Comparison of ENCODE assay signal across 15 mouse cellular contexts in the genomic region with DNA sequence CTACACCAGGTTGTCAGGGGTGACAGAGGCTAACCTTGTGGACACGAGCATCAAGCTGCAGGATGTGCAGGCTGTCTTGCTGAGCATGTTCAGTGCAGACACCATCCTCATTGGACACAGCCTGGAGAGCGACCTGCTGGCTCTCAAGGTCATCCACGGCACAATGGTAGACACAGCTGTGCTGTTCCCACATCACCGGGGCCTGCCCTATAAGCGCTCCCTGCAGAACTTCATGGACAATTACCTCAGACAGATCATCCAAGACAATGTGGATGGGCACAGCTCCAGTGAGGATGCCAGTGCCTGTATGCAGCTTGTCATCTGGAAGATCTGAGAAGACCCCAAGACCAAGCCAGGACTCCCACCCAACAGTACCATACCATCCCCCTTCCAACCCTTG. TPM values are rescaled to one million over a fixed set of nuclear protein-coding genes. Genes with fewer than 3 reads are reported as not detected.
DNase-seq lines count a peak whose midpoint lies in the region; ATAC-seq and TF ChIP-seq lines count a peak whose summit lies in the region.
"Not testable (repeated sequence)": the region's sequence is repeated elsewhere in the genome, so short reads cannot be mapped to it uniquely, and the experiment has no call there.
"Had no signal": no experiment of that assay in that cellular context is flagged by ENCODE, and none has a peak within 500 bp of the region (broad histone marks: within the 10 kb centered on the region; RNA-seq: fewer than 3 reads in every experiment).

No protein-coding gene starts in this region.

- H3K4me2 ChIP-seq in embryonic facial prominence, embryonic 12.5 days (replicated peaks); embryonic facial prominence, embryonic 13.5 days; heart, embryonic 11.5 days; intestine, embryonic 15.5 days (replicated peaks); kidney, postnatal 0 days (ENCODE audit: low read length); limb, embryonic 15.5 days; stomach, embryonic 15.5 days; stomach, embryonic 16.5 days (ENCODE audit: low read depth, low read length): not testable (repeated sequence)

- 75% methylated on average over 5 of the region's 5 CpGs for WGBS in embryonic facial prominence, embryonic 12.5 days
- 84% methylated on average over 5 of the region's 5 CpGs for WGBS in embryonic facial prominence, embryonic 13.5 days
- 81% methylated on average over 5 of the region's 5 CpGs for WGBS in heart, embryonic 11.5 days (ENCODE audit: insufficient replicate concordance)
- 87% methylated on average over 5 of the region's 5 CpGs for WGBS in intestine, embryonic 15.5 days
- WGBS in kidney, postnatal 0 days, result 63% methylated on average over 5 of the region's 5 CpGs
- 87% methylated on average over 5 of the region's 5 CpGs for WGBS in limb, embryonic 15.5 days
- WGBS in stomach, embryonic 15.5 days, result 80% methylated on average over 5 of the region's 5 CpGs
- 81% methylated on average over 5 of the region's 5 CpGs for WGBS in stomach, embryonic 16.5 days

- TF ChIP-seq CTCF in kidney, postnatal 0 days (IDR thresholded peaks at IDR 0.05; ENCODE audit: low read depth), result not testable (repeated sequence)

- not testable (repeated sequence) for H3K27me3 ChIP-seq in embryonic facial prominence, embryonic 12.5 days; embryonic facial prominence, embryonic 13.5 days; heart, embryonic 11.5 days (ENCODE audit: control insufficient read depth, insufficient read depth, low read length); intestine, embryonic 15.5 days (replicated peaks); kidney, postnatal 0 days (ENCODE audit: insufficient read depth, low read length); limb, embryonic 15.5 days; stomach, embryonic 15.5 days (replicated peaks); stomach, embryonic 16.5 days (ENCODE audit: control insufficient read depth, insufficient read depth, low read length)

- DNase-seq in kidney, postnatal 0 days (ENCODE audit: low spot score), result not testable (repeated sequence)

- not testable (repeated sequence) for H3K36me3 ChIP-seq in embryonic facial prominence, embryonic 12.5 days; embryonic facial prominence, embryonic 13.5 days; heart, embryonic 11.5 days (ENCODE audit: control insufficient read depth, insufficient read depth, low read length); intestine, embryonic 15.5 days; kidney, postnatal 0 days (ENCODE audit: insufficient read depth, low read length); limb, embryonic 15.5 days; stomach, embryonic 15.5 days; stomach, embryonic 16.5 days (ENCODE audit: control insufficient read depth, insufficient read depth, low read length)

- H3K27ac ChIP-seq in embryonic facial prominence, embryonic 12.5 days; embryonic facial prominence, embryonic 13.5 days; heart, embryonic 11.5 days (ENCODE audit: low read depth, low read length); intestine, embryonic 15.5 days; kidney, postnatal 0 days; limb, embryonic 15.5 days; stomach, embryonic 15.5 days; stomach, embryonic 16.5 days (ENCODE audit: low read length): not testable (repeated sequence)

- 0 out of 2 replicates have a peak, but pooled peaks have one; percentile 22 for ATAC-seq in embryonic facial prominence, embryonic 12.5 days (ENCODE audit: insufficient number of reproducible peaks, insufficient read depth, low FRiP score, low TSS enrichment)
- ATAC-seq in embryonic facial prominence, embryonic 13.5 days (ENCODE audit: insufficient number of reproducible peaks, insufficient read depth, low FRiP score, low TSS enrichment, low read depth), result 0 out of 2 replicates have a peak, but pooled peaks have one; percentile 23
- ATAC-seq in heart, embryonic 11.5 days (replicated peaks; ENCODE audit: insufficient number of reproducible peaks, low FRiP score, low TSS enrichment), result 0 out of 2 replicates have a peak, but pooled peaks have one; percentile 10
- peak; percentile 17; the same call in 1 of the 2 replicates for ATAC-seq in intestine, embryonic 15.5 days
- ATAC-seq in kidney, postnatal 0 days (replicated peaks; ENCODE audit: low FRiP score, low read depth), result 0 out of 2 replicates have a peak, but pooled peaks have one; percentile 59
- ATAC-seq in limb, embryonic 15.5 days (ENCODE audit: insufficient number of reproducible peaks, low FRiP score, low TSS enrichment, low read depth), result peak; percentile 61; the same call in 1 of the 2 replicates
- peak; percentile 56; the same call in 1 of the 2 replicates for ATAC-seq in stomach, embryonic 15.5 days (ENCODE audit: insufficient read depth, low FRiP score, low read depth)
- peak; percentile 44; the same call in 1 of the 2 replicates for ATAC-seq in stomach, embryonic 16.5 days (ENCODE audit: insufficient read depth, low FRiP score)

- not testable (repeated sequence) for H3K4me1 ChIP-seq in embryonic facial prominence, embryonic 12.5 days; embryonic facial prominence, embryonic 13.5 days; heart, embryonic 11.5 days (ENCODE audit: control insufficient read depth, insufficient read depth, low read length); intestine, embryonic 15.5 days (replicated peaks); kidney, postnatal 0 days (replicated peaks; ENCODE audit: insufficient read depth, low read length); limb, embryonic 15.5 days; stomach, embryonic 15.5 days; stomach, embryonic 16.5 days (ENCODE audit: control insufficient read depth, insufficient read depth, low read length)

- H3K4me3 ChIP-seq in embryonic facial prominence, embryonic 12.5 days; embryonic facial prominence, embryonic 13.5 days; heart, embryonic 11.5 days (ENCODE audit: low read depth, low read length); intestine, embryonic 15.5 days (replicated peaks); kidney, postnatal 0 days (replicated peaks; ENCODE audit: low read depth, low read length); limb, embryonic 15.5 days; stomach, embryonic 15.5 days (replicated peaks); stomach, embryonic 16.5 days (replicated peaks; ENCODE audit: low read length): not testable (repeated sequence)

- not testable (repeated sequence) for H3K9ac ChIP-seq in embryonic facial prominence, embryonic 12.5 days; embryonic facial prominence, embryonic 13.5 days; heart, embryonic 11.5 days (ENCODE audit: low read depth, low read length); intestine, embryonic 15.5 days; kidney, postnatal 0 days (ENCODE audit: low read depth, low read length); limb, embryonic 15.5 days; stomach, embryonic 15.5 days; stomach, embryonic 16.5 days (ENCODE audit: low read length)

- H3K9me3 ChIP-seq in embryonic facial prominence, embryonic 12.5 days; embryonic facial prominence, embryonic 13.5 days; heart, embryonic 11.5 days (replicated peaks; ENCODE audit: control insufficient read depth, low read length); intestine, embryonic 15.5 days; kidney, postnatal 0 days (replicated peaks; ENCODE audit: low read length); limb, embryonic 15.5 days; stomach, embryonic 15.5 days; stomach, embryonic 16.5 days (replicated peaks; ENCODE audit: control insufficient read depth, low read length): not testable (repeated sequence)

RNA-seq across cellular contexts. Expression of a gene that starts 10.4 kb away (rescaled TPM):
- 142 and 147 TPM in 2 replicates for polyA plus RNA-seq in embryonic facial prominence, embryonic 12.5 days (2016; fragmentation: Nextera tagmentation; extraction: Ambion mirVana)
- 139 and 148 TPM in 2 replicates for polyA plus RNA-seq in embryonic facial prominence, embryonic 13.5 days (2015; fragmentation: Nextera tagmentation; extraction: Ambion mirVana)
- polyA plus RNA-seq in heart, embryonic 11.5 days (2014; fragmentation: Nextera tagmentation; extraction: Ambion mirVana), result 95.7 and 95.9 TPM in 2 replicates
- polyA plus RNA-seq in intestine, embryonic 15.5 days (2015; fragmentation: Nextera tagmentation; extraction: Ambion mirVana), result 108 and 119 TPM in 2 replicates
- polyA plus RNA-seq in kidney, postnatal 0 days (2015; fragmentation: Nextera tagmentation; extraction: Ambion mirVana), result 130 and 132 TPM in 2 replicates
- polyA plus RNA-seq in limb, embryonic 15.5 days (2015; fragmentation: Nextera tagmentation; extraction: Ambion mirVana), result 113 TPM in 2 replicates
- polyA plus RNA-seq in stomach, embryonic 15.5 days (2015; fragmentation: Nextera tagmentation; extraction: Ambion mirVana), result 112 and 113 TPM in 2 replicates
- 105 and 110 TPM in 2 replicates for polyA plus RNA-seq in stomach, embryonic 16.5 days (2015; fragmentation: Nextera tagmentation; extraction: Ambion mirVana)

RNA-seq across cellular contexts. Expression of a gene that starts 12.0 kb away (rescaled TPM):
- polyA plus RNA-seq in embryonic facial prominence, embryonic 12.5 days (2016; fragmentation: Nextera tagmentation; extraction: Ambion mirVana), result not detected in 2 replicates
- not detected in 2 replicates for polyA plus RNA-seq in embryonic facial prominence, embryonic 13.5 days (2015; fragmentation: Nextera tagmentation; extraction: Ambion mirVana)
- polyA plus RNA-seq in heart, embryonic 11.5 days (2014; fragmentation: Nextera tagmentation; extraction: Ambion mirVana), result not detected in 2 replicates
- polyA plus RNA-seq in intestine, embryonic 15.5 days (2015; fragmentation: Nextera tagmentation; extraction: Ambion mirVana), result not detected in 2 replicates
- not detected in 2 replicates for polyA plus RNA-seq in kidney, postnatal 0 days (2015; fragmentation: Nextera tagmentation; extraction: Ambion mirVana)
- polyA plus RNA-seq in limb, embryonic 15.5 days (2015; fragmentation: Nextera tagmentation; extraction: Ambion mirVana), result not detected in 2 replicates
- polyA plus RNA-seq in stomach, embryonic 15.5 days (2015; fragmentation: Nextera tagmentation; extraction: Ambion mirVana), result not detected in 2 replicates
- not detected in 2 replicates for polyA plus RNA-seq in stomach, embryonic 16.5 days (2015; fragmentation: Nextera tagmentation; extraction: Ambion mirVana)
- polyA plus RNA-seq: adrenal gland, adult 2 months; brain, embryonic 14.5 days; C2C12; CD4-positive, CD25-positive, alpha-beta regulatory T cell, adult 4 months; Patski had no signal

RNA-seq across cellular contexts. Expression of a gene that starts 31.6 kb away (rescaled TPM):
- polyA plus RNA-seq in embryonic facial prominence, embryonic 12.5 days (2016; fragmentation: Nextera tagmentation; extraction: Ambion mirVana), result not detected in 2 replicates
- not detected in 2 replicates for polyA plus RNA-seq in embryonic facial prominence, embryonic 13.5 days (2015; fragmentation: Nextera tagmentation; extraction: Ambion mirVana)
- polyA plus RNA-seq in heart, embryonic 11.5 days (2014; fragmentation: Nextera tagmentation; extraction: Ambion mirVana), result not detected in 2 replicates
- not detected in 2 replicates for polyA plus RNA-seq in intestine, embryonic 15.5 days (2015; fragmentation: Nextera tagmentation; extraction: Ambion mirVana)
- polyA plus RNA-seq in kidney, postnatal 0 days (2015; fragmentation: Nextera tagmentation; extraction: Ambion mirVana), result not detected in 2 replicates
- not detected in 2 replicates for polyA plus RNA-seq in limb, embryonic 15.5 days (2015; fragmentation: Nextera tagmentation; extraction: Ambion mirVana)
- polyA plus RNA-seq in stomach, embryonic 15.5 days (2015; fragmentation: Nextera tagmentation; extraction: Ambion mirVana), result not detected in 2 replicates
- polyA plus RNA-seq in stomach, embryonic 16.5 days (2015; fragmentation: Nextera tagmentation; extraction: Ambion mirVana), result not detected in 2 replicates
- polyA plus RNA-seq: activated CD4-positive, CD25-positive, alpha-beta regulatory T cell, adult 4 months; adrenal gland, adult 2 months; brain, embryonic 14.5 days; CD4-positive, CD25-positive, alpha-beta regulatory T cell, adult 4 months; G1E had no signal

RNA-seq across cellular contexts. Expression of a gene that starts 38.7 kb away (rescaled TPM):
- 73.2 and 76.0 TPM in 2 replicates for polyA plus RNA-seq in embryonic facial prominence, embryonic 12.5 days (2016; fragmentation: Nextera tagmentation; extraction: Ambion mirVana)
- 65.9 and 76.1 TPM in 2 replicates for polyA plus RNA-seq in embryonic facial prominence, embryonic 13.5 days (2015; fragmentation: Nextera tagmentation; extraction: Ambion mirVana)
- 39.6 and 52.6 TPM in 2 replicates for polyA plus RNA-seq in heart, embryonic 11.5 days (2014; fragmentation: Nextera tagmentation; extraction: Ambion mirVana)
- polyA plus RNA-seq in intestine, embryonic 15.5 days (2015; fragmentation: Nextera tagmentation; extraction: Ambion mirVana), result 48.3 and 50.6 TPM in 2 replicates
- polyA plus RNA-seq in kidney, postnatal 0 days (2015; fragmentation: Nextera tagmentation; extraction: Ambion mirVana), result 24.1 and 27.7 TPM in 2 replicates
- polyA plus RNA-seq in limb, embryonic 15.5 days (2015; fragmentation: Nextera tagmentation; extraction: Ambion mirVana), result 53.2 and 66.1 TPM in 2 replicates
- polyA plus RNA-seq in stomach, embryonic 15.5 days (2015; fragmentation: Nextera tagmentation; extraction: Ambion mirVana), result 57.8 and 58.2 TPM in 2 replicates
- 50.3 and 51.6 TPM in 2 replicates for polyA plus RNA-seq in stomach, embryonic 16.5 days (2015; fragmentation: Nextera tagmentation; extraction: Ambion mirVana)

RNA-seq across cellular contexts. Expression of a gene that starts 38.8 kb away (rescaled TPM):
- polyA plus RNA-seq in embryonic facial prominence, embryonic 12.5 days (2016; fragmentation: Nextera tagmentation; extraction: Ambion mirVana), result 278 and 300 TPM in 2 replicates
- 336 and 343 TPM in 2 replicates for polyA plus RNA-seq in embryonic facial prominence, embryonic 13.5 days (2015; fragmentation: Nextera tagmentation; extraction: Ambion mirVana)
- polyA plus RNA-seq in heart, embryonic 11.5 days (2014; fragmentation: Nextera tagmentation; extraction: Ambion mirVana), result 256 and 291 TPM in 2 replicates
- polyA plus RNA-seq in intestine, embryonic 15.5 days (2015; fragmentation: Nextera tagmentation; extraction: Ambion mirVana), result 290 and 308 TPM in 2 replicates
- 289 and 348 TPM in 2 replicates for polyA plus RNA-seq in kidney, postnatal 0 days (2015; fragmentation: Nextera tagmentation; extraction: Ambion mirVana)
- polyA plus RNA-seq in limb, embryonic 15.5 days (2015; fragmentation: Nextera tagmentation; extraction: Ambion mirVana), result 242 and 296 TPM in 2 replicates
- 287 and 303 TPM in 2 replicates for polyA plus RNA-seq in stomach, embryonic 15.5 days (2015; fragmentation: Nextera tagmentation; extraction: Ambion mirVana)
- polyA plus RNA-seq in stomach, embryonic 16.5 days (2015; fragmentation: Nextera tagmentation; extraction: Ambion mirVana), result 259 and 291 TPM in 2 replicates

Comparison
In these comparisons a context has a peak if more than half of its experiments do, and no peak if none do; other contexts are left out.
1. ATAC-seq: peak in every context shown above with its lines; median percentile 61 in limb, embryonic 15.5 days; 59 in kidney, postnatal 0 days; 56 in stomach, embryonic 15.5 days; 44 in stomach, embryonic 16.5 days; 23 in embryonic facial prominence, embryonic 13.5 days; 22 in embryonic facial prominence, embryonic 12.5 days; 17 in intestine, embryonic 15.5 days; 10 in heart, embryonic 11.5 days.